Mouse (Mus musculus) splenic B cell, adult 2 months (primary cell): Measurements from ENCODE around the gene Aldh3a1.

Experiments used
- DNase-seq: peaks from one replicate; pipeline ENCODE4 v3.0.0-alpha.2; 2011; ENCODE audit warnings: low read depth, low spot score
- H3K27me3 ChIP-seq: 2 replicates; pipeline ENCODE4 v1.6.1; 2012; ENCODE audit warnings: mild to moderate bottlenecking, low read length, moderate library complexity, mixed read lengths; ENCODE audit not compliant: control insufficient read depth, poor library complexity, insufficient read depth, severe bottlenecking
- H3K36me3 ChIP-seq: 2 replicates; pipeline ENCODE4 v1.6.1; 2012; ENCODE audit warnings: mild to moderate bottlenecking, low read length, moderate library complexity, mixed read lengths; ENCODE audit not compliant: control insufficient read depth, poor library complexity, insufficient read depth, severe bottlenecking

The Aldh3a1 gene

GRCm38 (mm10) chr11:61212102-61212501 lies 4.8 kb downstream of the Aldh3a1 start:
- H3K36me3 ChIP-seq: no peaks in the 10 kb centered on the region
- H3K27me3 ChIP-seq: no peaks in the 10 kb centered on the region
- DNase-seq: peak; percentile 14

GRCm38 (mm10) chr11:61215936-61216335 lies 8.6 kb downstream of the Aldh3a1 start:
- H3K27me3 ChIP-seq: no peaks in the 10 kb centered on the region
- DNase-seq: no peak
- H3K36me3 ChIP-seq: no peaks in the 10 kb centered on the region

GRCm38 (mm10) chr11:61220156-61220881 lies 13.0 kb downstream of the Aldh3a1 start:
- Histone ChIP-seq H3K27me3 (no peaks in the 10 kb centered on the region), H3K36me3 (no peaks in the 10 kb centered on the region)
- peak; percentile 6 for DNase-seq

GRCm38 (mm10) chr11:61222007-61222406 lies 14.7 kb downstream of the Aldh3a1 start:
- no peaks in the 10 kb centered on the region for H3K36me3 ChIP-seq
- no peaks in the 10 kb centered on the region for H3K27me3 ChIP-seq
- no peak for DNase-seq

- no peaks in the 10 kb centered on the region for H3K36me3 ChIP-seq
- no peak for DNase-seq
These were observed 15.8 kb downstream of the Aldh3a1 start for GRCm38 (mm10) chr11:61222971-61223745.

GRCm38 (mm10) chr11:61224234-61224744 lies 17.0 kb downstream of the Aldh3a1 start:
- no peaks in the 10 kb centered on the region for H3K27me3 ChIP-seq
- DNase-seq: no peak
- H3K36me3 ChIP-seq: no peaks in the 10 kb centered on the region

More at GRCm38 (mm10) chr11:61222971-61223745, 15.8 kb downstream of the Aldh3a1 start:
- H3K27me3 ChIP-seq: no peaks in the 10 kb centered on the region

GRCm38 (mm10) chr11:61224907-61225306 lies 17.6 kb downstream of the Aldh3a1 start:
- Histone ChIP-seq H3K36me3 (no peaks in the 10 kb centered on the region), H3K27me3 (no peaks in the 10 kb centered on the region)
- no peak for DNase-seq

- peak; percentile 24 for DNase-seq
- no peaks in the 10 kb centered on the region for H3K36me3 ChIP-seq
- no peaks in the 10 kb centered on the region for H3K27me3 ChIP-seq
These were observed 18.2 kb downstream of the Aldh3a1 start for GRCm38 (mm10) chr11:61225511-61225910.

GRCm38 (mm10) chr11:61225941-61226412 lies 18.6 kb downstream of the Aldh3a1 start:
- no peaks in the 10 kb centered on the region for H3K36me3 ChIP-seq
- no peaks in the 10 kb centered on the region for H3K27me3 ChIP-seq
- no peak for DNase-seq

GRCm38 (mm10) chr11:61227816-61228215 lies 20.5 kb downstream of the Aldh3a1 start:
- no peaks in the 10 kb centered on the region for H3K27me3 ChIP-seq
- no peak for DNase-seq
- H3K36me3 ChIP-seq: no peaks in the 10 kb centered on the region

GRCm38 (mm10) chr11:61228406-61228805 lies 21.1 kb downstream of the Aldh3a1 start:
- Histone ChIP-seq H3K36me3 (no peaks in the 10 kb centered on the region), H3K27me3 (no peaks in the 10 kb centered on the region)
- no peak for DNase-seq

GRCm38 (mm10) chr11:61231329-61231728 lies 24.0 kb downstream of the Aldh3a1 start:
- peak; percentile 59 for DNase-seq
- no peaks in the 10 kb centered on the region for H3K36me3 ChIP-seq
- no peaks in the 10 kb centered on the region for H3K27me3 ChIP-seq

GRCm38 (mm10) chr11:61234174-61234573 lies 26.8 kb downstream of the Aldh3a1 start:
- no peak for DNase-seq
- Histone ChIP-seq H3K36me3 (no peaks in the 10 kb centered on the region), H3K27me3 (no peaks in the 10 kb centered on the region)

GRCm38 (mm10) chr11:61236015-61236414 lies 28.7 kb downstream of the Aldh3a1 start:
- DNase-seq: no peak
- no peaks in the 10 kb centered on the region for H3K36me3 ChIP-seq
- no peaks in the 10 kb centered on the region for H3K27me3 ChIP-seq

- DNase-seq: no peak
- Histone ChIP-seq H3K36me3 (peaks cover 4% of the 10 kb centered on the region; the same call in 1 of the 2 replicates), H3K27me3 (no peaks in the 10 kb centered on the region)
These were observed 37.1 kb downstream of the Aldh3a1 start for GRCm38 (mm10) chr11:61244406-61244805.
